Mouse (Mus musculus) embryonic fibroblast, embryonic 13.5 days (primary cell): ENCODE results near the gene Yy1. TPM values are rescaled to one million over a fixed set of nuclear protein-coding genes. Genes with fewer than 3 reads are reported as not detected.

Source experiments
- H3K27ac ChIP-seq: 2 replicates; pipeline ENCODE4 v1.5.1; 2012; ENCODE audit warnings: low read length, control low read depth, inconsistent platforms; ENCODE audit not compliant: insufficient read depth
- H3K4me1 ChIP-seq: 2 replicates; pipeline ENCODE4 v1.6.1; 2011; ENCODE audit warnings: low read length; ENCODE audit not compliant: control insufficient read depth, insufficient read depth
- H3K4me3 ChIP-seq: 2 replicates; pipeline ENCODE4 v1.5.1; 2011; ENCODE audit warnings: mild to moderate bottlenecking, control low read depth, low read length; ENCODE audit not compliant: insufficient read depth
- CTCF ChIP-seq: IDR thresholded peaks from 2 replicates; pipeline ENCODE4 v1.5.1; 2011; ENCODE audit warnings: mild to moderate bottlenecking, control low read depth, low read length, moderate library complexity, borderline replicate concordance; ENCODE audit not compliant: insufficient read depth
- POLR2A ChIP-seq: IDR thresholded peaks from 2 replicates; pipeline ENCODE4 v1.6.1; 2011; ENCODE audit warnings: low read depth, mild to moderate bottlenecking, control low read depth, low read length, moderate library complexity
- polyA plus RNA-seq: library from polyadenylated mRNA; stranded (reverse); fragments of >200 nt; gene quantifications from 2 replicates; pipeline ENCODE4 v1.2.4, GENCODE M21; 2011; ENCODE audit warnings: low read depth; ENCODE audit not compliant: missing spikeins, insufficient read length

Gene Yy1
- polyA plus RNA-seq, 1 experiment = 71.2 TPM

DNA sequence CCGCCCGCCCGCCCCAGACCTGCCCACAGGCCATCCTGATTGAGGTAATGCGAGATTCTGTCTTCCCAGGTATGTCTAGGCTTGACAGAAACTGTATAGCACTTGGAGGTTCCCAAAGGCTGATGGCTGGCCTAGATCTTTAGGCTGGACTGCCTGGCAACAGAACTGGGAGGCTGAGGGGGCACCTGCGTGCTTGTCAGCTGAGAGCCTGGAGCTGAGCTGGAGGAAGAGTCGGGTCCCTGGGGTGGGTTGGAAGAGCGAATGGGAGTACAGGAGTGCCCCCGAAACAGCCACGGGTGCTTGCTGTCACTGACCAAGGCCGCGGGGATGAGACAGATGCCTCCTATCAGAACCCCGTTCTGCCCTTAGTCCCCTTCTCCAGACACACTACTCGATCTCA is 34.1 kb upstream of the Yy1 start:
- H3K4me3 ChIP-seq = no peak overlapping the region
- no peaks in the 10 kb centered on the region for H3K4me1 ChIP-seq

DNA sequence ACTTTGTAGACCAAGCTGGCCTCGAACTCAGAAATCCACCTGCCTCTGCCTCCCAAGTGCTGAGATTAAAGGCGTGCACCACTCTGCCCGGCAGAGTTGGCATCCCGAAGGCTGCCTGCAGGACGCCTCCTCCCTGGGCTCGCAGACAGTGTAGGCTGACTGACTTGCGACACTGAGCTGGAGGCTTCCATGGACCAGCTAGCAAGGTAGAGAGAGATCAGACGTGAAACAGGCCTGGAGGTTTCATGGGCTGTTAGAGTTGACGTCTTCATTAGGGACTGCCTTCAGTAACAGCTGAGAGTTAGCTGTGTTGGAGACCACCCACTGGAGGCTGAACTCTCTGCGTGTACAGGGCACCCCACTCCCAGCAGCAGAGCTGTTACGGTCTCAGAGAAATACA is 33.5 kb upstream of the Yy1 start:
- no peaks in the 10 kb centered on the region for H3K4me1 ChIP-seq
- no peak overlapping the region for H3K27ac ChIP-seq
- no peak overlapping the region for H3K4me3 ChIP-seq
- TF ChIP-seq CTCF (no peak), POLR2A (no peak)

More for the DNA sequence above, 34.1 kb upstream of the Yy1 start:
- no peak for TF ChIP-seq POLR2A
- no peak for TF ChIP-seq CTCF
- no peak overlapping the region for H3K27ac ChIP-seq

DNA sequence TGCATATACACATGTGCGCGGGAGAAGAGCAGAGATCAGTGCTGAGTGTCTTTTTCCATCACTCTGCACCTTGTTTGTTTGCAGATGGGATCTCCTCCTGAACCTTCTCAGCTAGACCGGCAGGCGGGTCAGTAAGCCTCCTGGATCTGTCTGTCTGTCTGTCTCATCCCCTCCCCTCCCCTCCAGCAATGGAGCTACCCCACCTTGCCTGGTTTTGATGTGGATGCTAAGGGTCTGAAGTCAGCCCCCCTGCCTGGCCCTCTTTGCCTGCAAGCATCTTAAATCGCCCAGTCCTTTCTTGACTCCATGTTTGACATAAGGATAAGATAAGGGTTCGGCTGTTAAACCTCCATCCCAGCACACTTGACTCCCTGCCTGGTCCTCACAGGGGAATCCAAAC is 32.8 kb upstream of the Yy1 start:
- no peak overlapping the region for H3K4me3 ChIP-seq
- H3K4me1 ChIP-seq = no peaks in the 10 kb centered on the region
- H3K27ac ChIP-seq = no peak overlapping the region
- TF ChIP-seq POLR2A = no peak
- TF ChIP-seq CTCF = no peak

DNA sequence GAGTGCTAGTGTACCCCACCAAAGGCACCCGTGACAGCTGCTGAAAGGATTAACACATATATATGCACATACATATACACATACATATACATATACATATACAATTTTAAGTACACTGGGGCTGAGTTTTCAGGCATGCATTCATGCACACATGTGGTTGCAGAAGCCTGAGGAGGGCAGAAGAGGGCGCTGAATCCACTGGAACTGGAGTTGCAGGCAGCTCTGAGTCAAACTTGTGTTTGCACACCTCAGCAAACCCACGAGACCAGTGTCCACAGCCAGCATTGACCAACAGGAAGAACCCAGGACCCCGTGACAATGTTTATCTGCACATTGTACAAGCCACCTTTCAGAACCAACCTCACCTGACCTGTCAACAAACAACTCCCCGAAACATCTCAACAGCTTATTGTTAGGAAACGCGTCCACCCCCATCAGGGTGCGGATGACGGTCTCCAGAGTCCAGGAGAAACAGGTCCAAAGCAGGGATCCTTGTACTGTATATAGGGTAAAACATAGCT is 32.2 kb upstream of the Yy1 start:
- H3K27ac ChIP-seq = no peak overlapping the region
- H3K4me3 ChIP-seq = no peak overlapping the region
- TF ChIP-seq CTCF (no peak), POLR2A (no peak)
- no peaks in the 10 kb centered on the region for H3K4me1 ChIP-seq

DNA sequence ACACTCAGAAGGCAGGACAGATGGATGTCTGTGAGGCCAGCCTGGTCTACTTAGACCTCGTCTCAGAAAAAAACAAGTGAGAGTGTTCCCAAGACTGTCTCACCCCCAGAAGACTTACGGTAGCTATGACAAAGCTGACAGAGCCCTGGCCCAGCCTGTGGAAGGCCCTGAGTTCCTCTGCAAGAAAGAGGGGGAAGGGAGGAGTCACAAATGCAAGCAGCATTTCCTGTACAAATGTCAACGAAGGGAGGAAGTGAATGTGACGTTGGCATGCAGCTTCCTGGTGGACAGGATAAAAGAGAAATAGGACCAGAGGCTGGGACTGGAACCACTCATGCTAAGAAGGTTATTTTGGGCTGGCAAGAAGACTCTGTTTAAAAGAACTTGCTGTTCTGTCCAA is 31.6 kb upstream of the Yy1 start:
- TF ChIP-seq POLR2A = no peak
- Histone ChIP-seq H3K4me1 (no peaks in the 10 kb centered on the region), H3K27ac (no peak overlapping the region), H3K4me3 (no peak overlapping the region)

DNA sequence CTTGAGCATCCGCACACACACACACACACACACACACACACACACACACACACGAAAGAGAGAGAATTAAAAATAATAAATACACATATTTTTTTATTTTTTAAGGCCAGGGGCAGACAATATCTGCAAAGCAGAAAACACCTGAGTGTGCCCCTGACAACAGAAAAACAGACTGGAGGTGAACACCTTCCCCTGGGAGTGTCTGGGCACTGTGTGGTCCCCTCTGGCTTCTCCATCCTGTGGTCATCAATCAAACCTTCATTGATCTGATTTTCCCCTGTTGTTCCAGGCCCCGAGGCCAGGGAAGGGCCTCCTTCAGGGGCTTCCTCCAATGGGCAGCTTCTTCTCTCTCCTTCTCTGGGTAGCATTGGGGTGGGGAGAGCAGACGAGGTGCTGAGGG is 31.1 kb upstream of the Yy1 start:
- H3K4me3 ChIP-seq = no peak overlapping the region
- no peaks in the 10 kb centered on the region for H3K4me1 ChIP-seq
- H3K27ac ChIP-seq = no peak overlapping the region
- TF ChIP-seq POLR2A = no peak
- TF ChIP-seq CTCF = no peak

DNA sequence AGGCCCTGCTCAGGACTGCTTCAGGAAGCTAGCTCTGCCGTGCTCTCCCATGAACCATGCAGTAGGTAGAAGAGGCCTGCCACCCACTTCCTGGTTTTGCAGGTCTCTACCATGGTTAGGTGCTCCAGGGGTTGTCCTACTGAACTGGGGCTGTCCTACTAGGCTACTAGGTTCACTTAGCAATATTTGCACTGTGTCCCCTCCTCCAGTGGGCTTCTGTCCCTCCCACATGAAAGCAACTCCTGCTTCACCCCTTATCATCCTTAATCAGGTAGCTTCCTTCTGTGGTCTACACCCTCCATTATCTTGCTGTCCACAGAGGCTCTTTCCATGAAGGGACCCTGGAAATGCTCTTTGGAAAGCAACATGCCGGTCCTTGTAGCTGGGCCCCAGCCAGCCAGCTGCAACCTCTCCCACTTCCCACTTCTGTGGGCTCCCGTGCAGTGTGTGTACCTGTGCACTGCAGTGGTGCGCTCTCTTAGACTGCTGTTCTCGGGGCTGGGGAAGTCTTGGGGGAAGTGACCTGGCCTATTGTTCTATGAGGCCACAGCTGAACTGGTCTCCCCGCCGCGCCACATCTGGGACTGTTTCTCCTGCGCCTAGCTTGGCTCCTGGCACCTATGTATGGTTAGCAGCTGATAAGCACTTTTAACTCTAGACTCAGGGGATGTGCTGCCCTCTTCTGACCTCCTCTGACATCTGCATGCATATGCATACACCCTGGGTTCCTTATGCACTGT is 29.5 kb upstream of the Yy1 start:
- no peaks in the 10 kb centered on the region for H3K4me1 ChIP-seq

DNA sequence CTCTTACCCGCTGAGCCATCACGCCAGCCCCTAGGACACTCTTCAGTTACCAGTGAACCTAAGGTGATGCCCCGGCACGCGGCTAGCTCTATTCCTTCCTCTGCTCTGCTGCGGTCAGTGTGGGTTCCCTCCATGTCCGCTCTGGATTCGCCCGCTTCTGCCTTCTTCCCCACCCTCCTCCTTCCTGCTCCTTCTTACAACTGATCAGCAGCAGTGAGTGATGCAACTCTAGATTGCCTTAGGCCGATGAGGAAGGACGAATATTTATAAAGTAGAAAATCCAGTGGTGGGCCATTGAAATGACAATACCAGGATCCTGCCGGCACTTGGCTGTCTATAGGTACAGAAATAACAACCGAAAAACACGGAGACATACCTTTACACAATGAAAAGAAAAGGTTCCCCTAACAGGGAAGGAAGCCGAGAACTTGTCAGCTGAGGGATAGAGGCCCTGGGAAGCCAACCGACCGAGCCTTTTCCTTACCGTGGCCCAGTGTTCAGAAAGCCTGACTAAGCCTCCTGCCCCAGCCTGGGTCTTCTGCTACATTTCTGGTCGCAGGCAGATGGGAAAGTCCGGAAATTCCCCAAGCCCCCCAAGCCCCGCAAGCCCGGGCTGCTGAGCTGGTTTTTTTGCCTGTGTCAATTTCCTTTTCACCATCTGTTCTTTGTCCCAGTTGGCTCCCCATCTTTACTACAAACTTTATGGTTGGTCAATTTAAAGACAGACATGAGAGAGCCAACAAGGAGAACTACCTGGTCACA is 27.7 kb upstream of the Yy1 start:
- TF ChIP-seq CTCF (no peak), POLR2A (no peak)
- peak overlapping the region; percentile 49; the same call in 1 of the 2 replicates for H3K27ac ChIP-seq
- no peaks in the 10 kb centered on the region for H3K4me1 ChIP-seq
- H3K4me3 ChIP-seq = peak overlapping the region; percentile 28

More for the DNA sequence above, 29.5 kb upstream of the Yy1 start:
- no peak for TF ChIP-seq CTCF
- no peak for TF ChIP-seq POLR2A
- Histone ChIP-seq H3K27ac (no peak overlapping the region), H3K4me3 (no peak overlapping the region)

DNA sequence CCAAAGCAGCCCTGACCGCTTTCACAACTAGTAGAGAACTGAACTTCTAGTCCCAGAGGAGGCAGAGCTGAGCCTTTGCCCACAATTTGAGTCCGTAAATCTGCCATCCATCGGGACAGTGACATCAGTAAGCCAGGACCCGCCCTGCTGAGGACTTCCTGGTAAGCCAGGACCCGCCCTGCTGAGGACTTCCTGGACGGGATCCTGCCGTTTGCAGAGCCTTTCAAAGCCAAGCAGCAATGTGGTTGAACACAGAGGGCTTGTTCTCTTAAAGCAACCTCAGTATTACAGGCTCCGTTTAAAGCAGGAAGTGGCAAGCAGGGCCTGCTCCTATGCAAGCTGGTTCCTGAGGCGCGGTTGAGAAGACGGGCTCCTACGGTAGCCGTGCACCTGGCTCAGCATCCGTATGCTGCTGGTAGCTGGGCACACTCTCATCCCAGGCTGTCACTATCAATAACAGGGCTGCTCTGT is 27.0 kb upstream of the Yy1 start:
- Histone ChIP-seq H3K27ac (peak overlapping the region; percentile 49), H3K4me3 (peak overlapping the region; percentile 28), H3K4me1 (no peaks in the 10 kb centered on the region)
- TF ChIP-seq CTCF = no peak
- TF ChIP-seq POLR2A = peak; percentile 58

DNA sequence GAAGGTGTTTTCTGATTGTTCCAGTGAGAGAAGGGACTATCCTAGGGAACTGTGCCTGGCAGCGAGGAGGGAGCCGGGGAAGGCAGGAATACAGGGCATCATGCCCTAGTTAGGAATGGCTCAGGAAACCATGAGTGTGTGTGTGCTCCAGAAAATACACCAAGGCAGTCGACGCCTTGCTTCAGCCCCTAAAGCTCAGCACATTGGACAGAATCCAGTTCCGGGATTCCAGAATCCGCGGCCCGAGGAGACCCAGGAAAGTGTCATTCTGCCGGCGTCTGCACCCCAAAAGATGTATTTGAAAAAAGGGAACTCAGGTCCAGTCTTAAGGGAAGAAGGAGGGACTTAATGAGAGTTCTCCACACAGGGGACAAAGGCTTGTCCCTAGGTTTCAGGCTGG is 26.5 kb upstream of the Yy1 start:
- H3K4me1 ChIP-seq = no peaks in the 10 kb centered on the region
- TF ChIP-seq POLR2A = no peak
- TF ChIP-seq CTCF = no peak
- no peak overlapping the region for H3K27ac ChIP-seq
- no peak overlapping the region for H3K4me3 ChIP-seq
